Mouse (Mus musculus): Measurements from ENCODE around the gene Gm973. TPM values are rescaled to one million over a fixed set of nuclear protein-coding genes. Genes with fewer than 3 reads are reported as not detected.

Gm973 gene
- total and polyA plus RNA-seq, 3 experiments: 2.3 to 14.9 (median 7.6) TPM

DNA sequence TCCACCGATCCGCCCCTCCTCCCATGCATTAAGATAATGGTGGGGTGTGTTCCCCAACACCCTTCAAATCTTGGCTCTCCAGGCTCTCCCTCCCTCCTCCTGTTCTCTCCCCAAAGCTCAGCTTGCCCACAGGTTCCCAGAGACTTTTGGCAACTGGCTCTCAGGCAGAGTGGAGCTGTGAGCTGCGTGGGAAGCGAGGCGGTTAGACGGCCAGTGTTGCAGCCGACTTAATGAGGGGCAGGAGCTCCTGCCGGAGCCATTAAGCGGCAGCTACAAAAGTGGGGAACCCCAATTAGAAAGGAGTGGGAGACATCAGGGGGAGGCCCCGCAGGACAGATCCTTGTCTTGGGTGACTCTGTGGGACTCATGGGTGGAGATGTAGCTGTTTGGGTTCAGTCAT is 76.3 kb downstream of the Gm973 start:
- in situ Hi-C loops (cut with MboI; ENCODE audit: low pct_ligation_motif_present, low pct_unique_long_range_greater_than_20kb, low sequenced_read_pairs): no loop called here
- Histone ChIP-seq H3K79me2 (replicated peaks; ENCODE audit: control insufficient read depth, extremely low read depth, insufficient read depth, poor library complexity, severe bottlenecking) (no peaks in the 10 kb centered on the region; the same call in 1 of the 2 replicates), H3K36me3 (replicated peaks in 1 of 2; ENCODE audit: control insufficient read depth in 1 of 2, insufficient read depth in 1 of 2, low read length in 1 of 2) (no peaks in the 10 kb centered on the region), H3K4me2 (ENCODE audit: insufficient read depth, low read depth, poor library complexity, severe bottlenecking) (no peak overlapping the region), H3K27me3 (replicated peaks) (no peaks in the 10 kb centered on the region), H3K4me1 (ENCODE audit: control insufficient read depth in 1 of 2, insufficient read depth in 2 of 2) (peaks cover 22 to 25% of the 10 kb centered on the region in 2 experiments), H3K27ac (ENCODE audit: insufficient read depth, low read depth) (no peak overlapping the region), H3K4me3 (replicated peaks in 1 of 3; ENCODE audit: low read depth in 2 of 3, low read length in 2 of 3, poor library complexity in 1 of 3) (no peak overlapping the region), H3K9ac (ENCODE audit: insufficient read depth, low read depth) (no peak overlapping the region), H3K9me3 (replicated peaks; ENCODE audit: low read length) (no peaks in the 10 kb centered on the region)
- dilution Hi-C loops (cut with MboI; ENCODE audit: extremely low pct_ligation_motif_present, extremely low pct_unique_long_range_greater_than_20kb, low sequenced_read_pairs): no loop called here
- TF ChIP-seq TCF12 (IDR thresholded peaks at IDR 0.05; ENCODE audit: low read depth, low read length): no peak
- no peak for TF ChIP-seq SMC3 (IDR thresholded peaks at IDR 0.05; ENCODE audit: low read depth, low read length)
- no peak for TF ChIP-seq ZMIZ1 (IDR thresholded peaks at IDR 0.05; ENCODE audit: low read depth, low read length)
- no peak for TF ChIP-seq EP300 (IDR thresholded peaks at IDR 0.05; ENCODE audit: low read length)
- TF ChIP-seq ZKSCAN1 (IDR thresholded peaks at IDR 0.05; ENCODE audit: borderline replicate concordance, low read depth, low read length): no peak
- TF ChIP-seq MAX (IDR thresholded peaks at IDR 0.05; ENCODE audit: low read length): no peak
- TF ChIP-seq NRF1 (IDR thresholded peaks at IDR 0.05; ENCODE audit: low read depth, low read length): no peak
- no peak for TF ChIP-seq TBP (conservative IDR thresholded peaks at IDR 0.05; ENCODE audit: low read depth, low read length)
- no peak for TF ChIP-seq ETS1 (conservative IDR thresholded peaks at IDR 0.05; ENCODE audit: low read depth, low read length)
- no peak for TF ChIP-seq CHD1 (IDR thresholded peaks at IDR 0.05; ENCODE audit: low read depth, low read length)
- TF ChIP-seq POLR2AphosphoS2 (IDR thresholded peaks at IDR 0.05; ENCODE audit: low read depth, low read length): no peak
- no peak for TF ChIP-seq MEF2A (IDR thresholded peaks at IDR 0.05; ENCODE audit: borderline replicate concordance, low read depth, low read length)
- DNase-seq (ENCODE audit: extremely low read depth): no peak

DNA sequence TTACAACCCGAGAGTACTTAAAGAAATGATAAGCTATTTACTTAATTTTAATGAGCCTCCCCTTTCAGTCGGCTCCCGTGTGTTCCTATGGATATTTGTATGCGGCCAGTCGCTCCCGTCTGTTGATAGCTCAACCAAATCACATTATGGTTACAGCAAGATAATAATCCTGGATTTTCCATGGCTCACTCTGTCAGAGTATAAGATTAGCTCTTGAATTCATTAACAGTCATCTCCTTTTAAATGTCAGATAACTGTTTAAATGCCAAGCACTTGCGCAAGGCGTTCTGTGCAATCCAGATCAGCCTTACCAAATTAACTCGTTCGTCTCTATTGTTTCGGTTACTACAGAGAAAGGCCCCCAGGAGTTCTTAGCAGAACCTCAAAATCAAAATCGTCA is 76.8 kb downstream of the Gm973 start:
- dilution Hi-C loops (cut with MboI; ENCODE audit: extremely low pct_ligation_motif_present, extremely low pct_unique_long_range_greater_than_20kb, low sequenced_read_pairs): no loop called here
- Histone ChIP-seq H3K27ac (ENCODE audit: insufficient read depth, low read depth) (no peak overlapping the region), H3K9me3 (replicated peaks; ENCODE audit: low read length) (no peaks in the 10 kb centered on the region), H3K36me3 (replicated peaks in 1 of 2; ENCODE audit: control insufficient read depth in 1 of 2, insufficient read depth in 1 of 2, low read length in 1 of 2) (no peaks in the 10 kb centered on the region), H3K79me2 (replicated peaks; ENCODE audit: control insufficient read depth, extremely low read depth, insufficient read depth, poor library complexity, severe bottlenecking) (no peaks in the 10 kb centered on the region; the same call in 1 of the 2 replicates), H3K4me1 (ENCODE audit: control insufficient read depth in 1 of 2, insufficient read depth in 2 of 2) (peaks cover 22 to 25% of the 10 kb centered on the region in 2 experiments), H3K9ac (ENCODE audit: insufficient read depth, low read depth) (peak overlapping the region; percentile 36; the same call in 1 of the 2 replicates), H3K27me3 (replicated peaks) (no peaks in the 10 kb centered on the region), H3K4me3 (replicated peaks in 1 of 3; ENCODE audit: low read depth in 2 of 3, low read length in 2 of 3, poor library complexity in 1 of 3) (no peak overlapping the region), H3K4me2 (ENCODE audit: insufficient read depth, low read depth, poor library complexity, severe bottlenecking) (no peak overlapping the region)
- DNase-seq (ENCODE audit: extremely low read depth): no peak
- TF ChIP-seq HCFC1 (IDR thresholded peaks at IDR 0.05; ENCODE audit: low read depth, low read length) (no peak), MEF2A (IDR thresholded peaks at IDR 0.05; ENCODE audit: borderline replicate concordance, low read depth, low read length) (no peak), MYC (IDR thresholded peaks at IDR 0.05; ENCODE audit: low read depth, low read length) (no peak)
- in situ Hi-C loops (cut with MboI; ENCODE audit: low pct_ligation_motif_present, low pct_unique_long_range_greater_than_20kb, low sequenced_read_pairs): no loop called here

DNA sequence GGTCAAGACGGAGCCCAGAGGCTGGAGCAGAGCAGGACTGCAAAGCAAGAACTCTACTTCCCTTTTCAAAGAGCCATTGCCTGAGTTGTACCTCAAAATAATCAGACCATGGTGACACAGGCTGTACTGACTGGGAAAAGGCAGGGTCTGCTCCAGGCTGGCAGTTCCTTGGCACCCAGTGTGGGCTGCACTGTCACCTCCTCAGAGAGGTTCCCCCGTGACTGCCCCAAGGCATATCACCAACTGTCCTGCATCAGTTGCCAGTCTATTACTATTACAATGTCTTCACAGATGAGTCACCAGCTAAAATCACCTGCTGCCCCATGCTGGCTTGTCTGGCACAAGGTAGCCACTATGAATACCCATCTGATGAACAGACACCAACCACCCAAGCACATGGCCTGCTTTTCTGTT is 77.6 kb downstream of the Gm973 start:
- no peak for DNase-seq (ENCODE audit: extremely low read depth)
- Histone ChIP-seq H3K27me3 (replicated peaks) (no peaks in the 10 kb centered on the region), H3K4me3 (replicated peaks in 1 of 3; ENCODE audit: low read depth in 2 of 3, low read length in 2 of 3, poor library complexity in 1 of 3) (no peak overlapping the region), H3K9me3 (replicated peaks; ENCODE audit: low read length) (no peaks in the 10 kb centered on the region), H3K9ac (ENCODE audit: insufficient read depth, low read depth) (no peak overlapping the region; the same call in 1 of the 2 replicates), H3K36me3 (replicated peaks in 1 of 2; ENCODE audit: control insufficient read depth in 1 of 2, insufficient read depth in 1 of 2, low read length in 1 of 2) (no peaks in the 10 kb centered on the region), H3K4me1 (ENCODE audit: control insufficient read depth in 1 of 2, insufficient read depth in 2 of 2) (peaks cover 22 to 25% of the 10 kb centered on the region in 2 experiments), H3K4me2 (ENCODE audit: insufficient read depth, low read depth, poor library complexity, severe bottlenecking) (peak overlapping the region; percentile 10), H3K27ac (ENCODE audit: insufficient read depth, low read depth) (peak overlapping the region; percentile 71), H3K79me2 (replicated peaks; ENCODE audit: control insufficient read depth, extremely low read depth, insufficient read depth, poor library complexity, severe bottlenecking) (no peaks in the 10 kb centered on the region; the same call in 1 of the 2 replicates)
- dilution Hi-C loops (cut with MboI; ENCODE audit: extremely low pct_ligation_motif_present, extremely low pct_unique_long_range_greater_than_20kb, low sequenced_read_pairs) (no loop called here), in situ Hi-C loops (cut with MboI; ENCODE audit: low pct_ligation_motif_present, low pct_unique_long_range_greater_than_20kb, low sequenced_read_pairs) (no loop called here)
- TF ChIP-seq UBTF (IDR thresholded peaks at IDR 0.05; ENCODE audit: low read depth, low read length) (no peak), KAT2A (IDR thresholded peaks at IDR 0.05; ENCODE audit: insufficient replicate concordance, low read length) (no peak), CHD1 (IDR thresholded peaks at IDR 0.05; ENCODE audit: low read depth, low read length) (no peak), MAZ (IDR thresholded peaks at IDR 0.05; ENCODE audit: low read depth, low read length) (no peak), ELF1 (IDR thresholded peaks at IDR 0.05; ENCODE audit: low read depth, low read length) (no peak), MEF2A (IDR thresholded peaks at IDR 0.05; ENCODE audit: borderline replicate concordance, low read depth, low read length) (no peak), MAX (IDR thresholded peaks at IDR 0.05; ENCODE audit: low read length) (0 out of 2 replicates have a peak, but pooled peaks have one; percentile 59), POLR2A (IDR thresholded peaks at IDR 0.05; ENCODE audit: low read depth, low read length) (0 out of 2 replicates have a peak, but pooled peaks have one; percentile 19), ETS1 (conservative IDR thresholded peaks at IDR 0.05; ENCODE audit: low read depth, low read length) (peak; percentile 14; the same call in 1 of the 2 replicates), POLR2AphosphoS2 (IDR thresholded peaks at IDR 0.05; ENCODE audit: low read depth, low read length) (no peak), USF2 (conservative IDR thresholded peaks at IDR 0.05; ENCODE audit: low read depth, low read length) (no peak), HCFC1 (IDR thresholded peaks at IDR 0.05; ENCODE audit: low read depth, low read length) (no peak), BHLHE40 (IDR thresholded peaks at IDR 0.05; ENCODE audit: low read depth, low read length) (no peak), MXI1 (IDR thresholded peaks at IDR 0.05; ENCODE audit: low read depth, low read length) (no peak), GABPA (IDR thresholded peaks at IDR 0.05; ENCODE audit: insufficient replicate concordance, low read depth, low read length) (no peak), RCOR1 (conservative IDR thresholded peaks at IDR 0.05; ENCODE audit: low read depth, low read length) (no peak), SMC3 (IDR thresholded peaks at IDR 0.05; ENCODE audit: low read depth, low read length) (no peak)

All from CH12.LX (cell line).